8 mouse cellular contexts compared by ENCODE assay signal in genomic region chr7:79273738-79274472, GRCm38 (mm10). TPM values are rescaled to one million over a fixed set of nuclear protein-coding genes. Genes with fewer than 3 reads are reported as not detected.
DNase-seq lines count a peak whose midpoint lies in the region; ATAC-seq and TF ChIP-seq lines count a peak whose summit lies in the region.

No protein-coding gene starts in this region.

- H3K4me1 ChIP-seq in heart, embryonic 13.5 days: peaks cover 67% of the 10 kb centered on the region
- H3K4me1 ChIP-seq in kidney, postnatal 0 days (replicated peaks; ENCODE audit: insufficient read depth, low read length): peaks cover 21% of the 10 kb centered on the region; the same call in 1 of the 2 replicates
- peaks cover 44% of the 10 kb centered on the region for H3K4me1 ChIP-seq in midbrain, embryonic 12.5 days

- TF ChIP-seq CTCF in kidney, postnatal 0 days (IDR thresholded peaks at IDR 0.05; ENCODE audit: low read depth): no peak

- H3K36me3 ChIP-seq in heart, embryonic 13.5 days: no peaks in the 10 kb centered on the region
- H3K36me3 ChIP-seq in kidney, postnatal 0 days (ENCODE audit: insufficient read depth, low read length): no peaks in the 10 kb centered on the region
- no peaks in the 10 kb centered on the region for H3K36me3 ChIP-seq in midbrain, embryonic 12.5 days

- peak overlapping the region; percentile 63 for H3K27ac ChIP-seq in heart, embryonic 13.5 days (replicated peaks)
- H3K27ac ChIP-seq in kidney, postnatal 0 days: peak overlapping the region; percentile 78
- peak overlapping the region; percentile 83 for H3K27ac ChIP-seq in midbrain, embryonic 12.5 days (replicated peaks)

- H3K27me3 ChIP-seq in heart, embryonic 13.5 days (replicated peaks): no peaks in the 10 kb centered on the region
- H3K27me3 ChIP-seq in kidney, postnatal 0 days (ENCODE audit: insufficient read depth, low read length): no peaks in the 10 kb centered on the region
- 0 out of 2 replicates have a peak, but pooled peaks cover 3% of the 10 kb centered on the region for H3K27me3 ChIP-seq in midbrain, embryonic 12.5 days

- peak overlapping the region; percentile 88 for H3K9ac ChIP-seq in heart, embryonic 13.5 days
- peak overlapping the region; percentile 78 for H3K9ac ChIP-seq in kidney, postnatal 0 days (ENCODE audit: low read depth, low read length)
- H3K9ac ChIP-seq in midbrain, embryonic 12.5 days (replicated peaks): peak overlapping the region; percentile 90

- 20% methylated on average over 15 of the region's 15 CpGs for WGBS in heart, embryonic 13.5 days
- 12% methylated on average over 15 of the region's 15 CpGs for WGBS in kidney, postnatal 0 days
- 19% methylated on average over 15 of the region's 15 CpGs for WGBS in midbrain, embryonic 12.5 days

- H3K4me2 ChIP-seq in heart, embryonic 13.5 days: peak overlapping the region; percentile 89
- H3K4me2 ChIP-seq in kidney, postnatal 0 days (ENCODE audit: low read length): peak overlapping the region; percentile 85
- H3K4me2 ChIP-seq in midbrain, embryonic 12.5 days (replicated peaks): peak overlapping the region; percentile 92

- H3K9me3 ChIP-seq in heart, embryonic 13.5 days: no peaks in the 10 kb centered on the region
- no peaks in the 10 kb centered on the region for H3K9me3 ChIP-seq in kidney, postnatal 0 days (replicated peaks; ENCODE audit: low read length)
- no peaks in the 10 kb centered on the region for H3K9me3 ChIP-seq in midbrain, embryonic 12.5 days

- peak; percentile 45 for DNase-seq in right cerebral cortex, postnatal 4 days
- no peak for DNase-seq in right cerebral cortex, postnatal 14 days
- DNase-seq in cerebellum, postnatal 14 days: peak; percentile 71 to 77
- DNase-seq in kidney, postnatal 0 days (ENCODE audit: low spot score): no peak
- no peak for DNase-seq in left cerebral cortex, adult 9 months (ENCODE audit: low spot score in 2 of 2)

- peak overlapping the region; percentile 80 for H3K4me3 ChIP-seq in heart, embryonic 13.5 days
- H3K4me3 ChIP-seq in kidney, postnatal 0 days (replicated peaks; ENCODE audit: low read depth, low read length): peak overlapping the region; percentile 78
- H3K4me3 ChIP-seq in midbrain, embryonic 12.5 days: peak overlapping the region; percentile 83

- ATAC-seq in heart, embryonic 13.5 days (ENCODE audit: extremely low read depth, insufficient number of reproducible peaks, low FRiP score, low TSS enrichment): no peak
- no peak for ATAC-seq in kidney, postnatal 0 days (replicated peaks; ENCODE audit: low FRiP score, low read depth)
- no peak for ATAC-seq in midbrain, embryonic 12.5 days (ENCODE audit: low FRiP score, low read depth)
- no peak for ATAC-seq in megakaryocyte progenitor cell, adult 5-6 weeks (replicated peaks; ENCODE audit: poor library complexity)

RNA-seq across cellular contexts. Expression of gene Abhd2, which starts 0.9 kb away (rescaled TPM):
- 4.0 and 4.3 TPM in 2 replicates for polyA plus RNA-seq in heart, embryonic 13.5 days (2015; fragmentation: Nextera tagmentation; extraction: Ambion mirVana)
- polyA plus RNA-seq in kidney, postnatal 0 days (2015; fragmentation: Nextera tagmentation; extraction: Ambion mirVana): 17.4 and 17.6 TPM in 2 replicates
- 13.7 and 14.9 TPM in 2 replicates for polyA plus RNA-seq in midbrain, embryonic 12.5 days (2016; fragmentation: Nextera tagmentation; extraction: Ambion mirVana)
- 58.0 and 60.4 TPM in 2 replicates for total RNA-seq in megakaryocyte progenitor cell, adult 5-6 weeks (2015)
- total RNA-seq in megakaryocyte progenitor cell, adult 5-6 weeks (2017): 28.3 and 30.2 TPM in 2 replicates

Comparison
In these comparisons a context has a peak if more than half of its experiments do, and no peak if none do; other contexts are left out.
1. DNase-seq: peak in right cerebral cortex, postnatal 4 days (single experiment) and cerebellum, postnatal 14 days (2 of 2); none in right cerebral cortex, postnatal 14 days (single experiment), kidney, postnatal 0 days (single experiment) and left cerebral cortex, adult 9 months (0 of 2).
2. Peak in every context shown above with its lines, with median percentiles within 50 percentile points of each other: H3K27ac ChIP-seq, H3K4me2 ChIP-seq, H3K4me3 ChIP-seq and H3K9ac ChIP-seq.